In the genomic region with DNA sequence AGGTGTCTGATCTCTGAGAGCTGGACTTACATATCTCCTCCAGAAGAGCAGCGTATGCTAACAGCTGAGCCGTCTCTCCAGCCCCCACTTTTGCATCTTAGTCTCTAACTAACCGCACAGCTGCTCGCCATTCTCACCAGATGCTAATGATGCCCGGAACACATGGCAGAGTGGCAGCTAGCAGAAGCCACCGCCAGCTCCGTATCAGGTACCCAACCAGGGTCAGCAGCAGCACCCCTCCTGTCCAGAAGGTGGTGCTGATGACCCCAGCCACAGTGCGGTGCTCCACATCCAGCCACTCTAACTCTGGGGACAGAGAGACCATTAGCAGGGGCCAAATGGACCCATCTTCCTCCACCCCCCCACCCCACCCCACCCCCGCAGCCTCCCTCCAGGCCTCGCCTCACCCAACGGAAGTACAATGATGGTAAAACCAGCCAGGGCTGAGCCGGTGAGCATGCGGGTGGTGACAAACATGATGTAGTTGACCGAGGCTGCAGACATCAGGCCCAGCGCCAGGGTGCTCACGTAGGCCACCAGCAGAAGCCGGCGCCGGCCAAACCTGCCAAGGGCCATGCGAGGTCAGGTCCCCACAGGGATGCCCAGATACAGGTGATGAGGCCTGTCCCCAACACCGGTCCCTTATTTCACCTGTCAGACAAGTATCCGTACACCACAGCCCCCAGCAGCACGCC, we compare ENCODE assay signal across 8 mouse cellular contexts. TPM values are rescaled to one million over a fixed set of nuclear protein-coding genes. Genes with fewer than 3 reads are reported as not detected.
DNase-seq lines count a peak whose midpoint lies in the region; ATAC-seq and TF ChIP-seq lines count a peak whose summit lies in the region.

No protein-coding gene starts in this region.

- H3K4me3 ChIP-seq in heart, embryonic 13.5 days, result no peak overlapping the region
- peak overlapping the region; percentile 65 for H3K4me3 ChIP-seq in E14TG2a.4 (replicated peaks; ENCODE audit: low read length)
- no peak overlapping the region for H3K4me3 ChIP-seq in hindbrain, embryonic 11.5 days (ENCODE audit: low read depth, low read length)
- no peak overlapping the region for H3K4me3 ChIP-seq in limb, embryonic 13.5 days
- H3K4me3 ChIP-seq in stomach, postnatal 0 days (ENCODE audit: low read depth, low read length), result no peak overlapping the region

- 20% methylated on average over 23 of the region's 23 CpGs for WGBS in heart, embryonic 13.5 days
- WGBS in hindbrain, embryonic 11.5 days, result 24% methylated on average over 23 of the region's 23 CpGs
- 19% methylated on average over 23 of the region's 23 CpGs for WGBS in limb, embryonic 13.5 days
- WGBS in stomach, postnatal 0 days, result 30% methylated on average over 23 of the region's 23 CpGs

- H3K4me1 ChIP-seq in heart, embryonic 13.5 days, result peaks cover 14% of the 10 kb centered on the region
- peaks cover 71% of the 10 kb centered on the region for H3K4me1 ChIP-seq in E14TG2a.4 (replicated peaks; ENCODE audit: low read depth, low read length)
- no peaks in the 10 kb centered on the region for H3K4me1 ChIP-seq in hindbrain, embryonic 11.5 days (replicated peaks; ENCODE audit: control insufficient read depth, insufficient read depth, low read length)
- peaks cover 9% of the 10 kb centered on the region; the same call in 1 of the 2 replicates for H3K4me1 ChIP-seq in limb, embryonic 13.5 days
- H3K4me1 ChIP-seq in stomach, postnatal 0 days (replicated peaks; ENCODE audit: control insufficient read depth, insufficient read depth), result peaks cover 3% of the 10 kb centered on the region; the same call in 1 of the 2 replicates

- TF ChIP-seq CTCF in E14TG2a.4 (conservative IDR thresholded peaks at IDR 0.05; ENCODE audit: low read length), result peak; percentile 34; the same call in 1 of the 2 replicates
- TF ChIP-seq CTCF in stomach, postnatal 0 days (IDR thresholded peaks at IDR 0.05; ENCODE audit: low read depth), result peak; percentile 77

- no peak overlapping the region for H3K9ac ChIP-seq in heart, embryonic 13.5 days
- no peak overlapping the region; the same call in 1 of the 2 replicates for H3K9ac ChIP-seq in hindbrain, embryonic 11.5 days (ENCODE audit: low read depth, low read length)
- no peak overlapping the region for H3K9ac ChIP-seq in limb, embryonic 13.5 days
- H3K9ac ChIP-seq in stomach, postnatal 0 days (ENCODE audit: low read length), result no peak overlapping the region

- peak overlapping the region; percentile 34; the same call in 1 of the 2 replicates for H3K4me2 ChIP-seq in heart, embryonic 13.5 days
- H3K4me2 ChIP-seq in hindbrain, embryonic 11.5 days (replicated peaks; ENCODE audit: low read depth, low read length), result no peak overlapping the region; the same call in 1 of the 2 replicates
- H3K4me2 ChIP-seq in limb, embryonic 13.5 days (replicated peaks), result peak overlapping the region; percentile 32
- H3K4me2 ChIP-seq in stomach, postnatal 0 days (replicated peaks; ENCODE audit: low read depth), result no peak overlapping the region

- TF ChIP-seq EP300 in stomach, postnatal 0 days (optimal IDR thresholded peaks at IDR 0.05), result no peak

- no peak for DNase-seq in heart, adult 18-20 months
- DNase-seq in embryo, embryonic 10.5 days (ENCODE audit: low spot score), result peak; percentile 74
- DNase-seq in hindbrain, embryonic 11.5 days (ENCODE audit: low spot score), result peak; percentile 61
- peak; percentile 63 for DNase-seq in stomach, postnatal 0 days (ENCODE audit: low spot score)
- DNase-seq in layer of hippocampus, adult 18-20 months (ENCODE audit: low spot score in 2 of 2), result no peak

- no peaks in the 10 kb centered on the region for H3K36me3 ChIP-seq in heart, embryonic 13.5 days
- H3K36me3 ChIP-seq in E14TG2a.4 (ENCODE audit: insufficient read depth, low read length), result no peaks in the 10 kb centered on the region
- no peaks in the 10 kb centered on the region for H3K36me3 ChIP-seq in hindbrain, embryonic 11.5 days (ENCODE audit: control insufficient read depth, insufficient read depth, low read length)
- no peaks in the 10 kb centered on the region for H3K36me3 ChIP-seq in limb, embryonic 13.5 days
- no peaks in the 10 kb centered on the region for H3K36me3 ChIP-seq in stomach, postnatal 0 days (ENCODE audit: control insufficient read depth, insufficient read depth, low read length)

- H3K27ac ChIP-seq in heart, embryonic 13.5 days (replicated peaks), result no peak overlapping the region
- no peak overlapping the region for H3K27ac ChIP-seq in hindbrain, embryonic 11.5 days (ENCODE audit: low read depth, low read length)
- no peak overlapping the region for H3K27ac ChIP-seq in limb, embryonic 13.5 days
- no peak overlapping the region for H3K27ac ChIP-seq in stomach, postnatal 0 days (replicated peaks)

- H3K27me3 ChIP-seq in heart, embryonic 13.5 days (replicated peaks), result peaks cover 53% of the 10 kb centered on the region
- peaks cover 37% of the 10 kb centered on the region for H3K27me3 ChIP-seq in E14TG2a.4 (ENCODE audit: insufficient read depth, low read length)
- 0 out of 2 replicates have a peak, but pooled peaks cover 2% of the 10 kb centered on the region for H3K27me3 ChIP-seq in hindbrain, embryonic 11.5 days (ENCODE audit: control insufficient read depth, insufficient read depth, low read length)
- H3K27me3 ChIP-seq in limb, embryonic 13.5 days, result peaks cover 49% of the 10 kb centered on the region
- no peaks in the 10 kb centered on the region for H3K27me3 ChIP-seq in stomach, postnatal 0 days (ENCODE audit: control insufficient read depth, insufficient read depth, low read length)

- H3K9me3 ChIP-seq in heart, embryonic 13.5 days, result no peaks in the 10 kb centered on the region
- H3K9me3 ChIP-seq in E14TG2a.4 (ENCODE audit: low read length), result no peaks in the 10 kb centered on the region
- H3K9me3 ChIP-seq in hindbrain, embryonic 11.5 days (ENCODE audit: control insufficient read depth, low read length), result no peaks in the 10 kb centered on the region
- H3K9me3 ChIP-seq in limb, embryonic 13.5 days, result no peaks in the 10 kb centered on the region
- no peaks in the 10 kb centered on the region for H3K9me3 ChIP-seq in stomach, postnatal 0 days (ENCODE audit: control insufficient read depth, low read length)

- ATAC-seq in heart, embryonic 13.5 days (ENCODE audit: extremely low read depth, insufficient number of reproducible peaks, low FRiP score, low TSS enrichment), result no peak
- ATAC-seq in hindbrain, embryonic 11.5 days (ENCODE audit: low FRiP score), result peak; percentile 74
- no peak; the same call in 1 of the 2 replicates for ATAC-seq in limb, embryonic 13.5 days (ENCODE audit: low FRiP score, low read depth)
- peak; percentile 57 for ATAC-seq in stomach, postnatal 0 days (ENCODE audit: low FRiP score, low TSS enrichment)

RNA-seq across cellular contexts. Expression of a gene that starts 1.4 kb away (rescaled TPM):
- not detected in 2 replicates for polyA plus RNA-seq in heart, embryonic 13.5 days (2015; fragmentation: Nextera tagmentation; extraction: Ambion mirVana)
- total RNA-seq in heart, adult 18-20 months (2021), result not detected
- polyA plus RNA-seq in hindbrain, embryonic 11.5 days (2014; fragmentation: Nextera tagmentation; extraction: Ambion mirVana), result not detected in 2 replicates
- 0.09 TPM in 1 of 2 replicates, not detected in the other for polyA plus RNA-seq in limb, embryonic 13.5 days (2015; fragmentation: Nextera tagmentation; extraction: Ambion mirVana)
- polyA plus RNA-seq in stomach, postnatal 0 days (2015; fragmentation: Nextera tagmentation; extraction: Ambion mirVana), result not detected in 2 replicates
- total RNA-seq in layer of hippocampus, adult 18-20 months (2021), result under 1 TPM in 1 of 2 experiments, not detected in 1; 0.43 TPM

RNA-seq across cellular contexts. Expression of a gene that starts 8.1 kb away (rescaled TPM):
- polyA plus RNA-seq in heart, embryonic 13.5 days (2015; fragmentation: Nextera tagmentation; extraction: Ambion mirVana), result 1.2 TPM in 2 replicates
- total RNA-seq in heart, adult 18-20 months (2021), result 1 to 10 TPM in 1 of 2 experiments, under 1 TPM in 1; 0.82 to 1.2 TPM
- polyA plus RNA-seq in hindbrain, embryonic 11.5 days (2014; fragmentation: Nextera tagmentation; extraction: Ambion mirVana), result 0.74 and 0.86 TPM in 2 replicates
- 0.97 and 1.6 TPM in 2 replicates for polyA plus RNA-seq in limb, embryonic 13.5 days (2015; fragmentation: Nextera tagmentation; extraction: Ambion mirVana)
- polyA plus RNA-seq in stomach, postnatal 0 days (2015; fragmentation: Nextera tagmentation; extraction: Ambion mirVana), result 0.23 and 0.24 TPM in 2 replicates
- 1 to 10 TPM; 4.7 to 4.8 TPM for total RNA-seq in layer of hippocampus, adult 18-20 months (2021)

RNA-seq across cellular contexts. Expression of a gene that starts 50.7 kb away (rescaled TPM):
- polyA plus RNA-seq in heart, embryonic 13.5 days (2015; fragmentation: Nextera tagmentation; extraction: Ambion mirVana), result 0.10 and 0.12 TPM in 2 replicates
- under 1 TPM; 0.20 to 0.28 TPM for total RNA-seq in heart, adult 18-20 months (2021)
- 2.3 and 2.4 TPM in 2 replicates for polyA plus RNA-seq in hindbrain, embryonic 11.5 days (2014; fragmentation: Nextera tagmentation; extraction: Ambion mirVana)
- 0.15 and 0.18 TPM in 2 replicates for polyA plus RNA-seq in limb, embryonic 13.5 days (2015; fragmentation: Nextera tagmentation; extraction: Ambion mirVana)
- polyA plus RNA-seq in stomach, postnatal 0 days (2015; fragmentation: Nextera tagmentation; extraction: Ambion mirVana), result 0.13 and 0.15 TPM in 2 replicates
- 100 to 1,000 TPM; 117 to 120 TPM for total RNA-seq in layer of hippocampus, adult 18-20 months (2021)

RNA-seq across cellular contexts. Expression of a gene that starts 53.3 kb away (rescaled TPM):
- 5.1 and 5.2 TPM in 2 replicates for polyA plus RNA-seq in heart, embryonic 13.5 days (2015; fragmentation: Nextera tagmentation; extraction: Ambion mirVana)
- total RNA-seq in heart, adult 18-20 months (2021), result 10 to 100 TPM; 17.1 to 21.7 TPM
- 16.5 and 20.7 TPM in 2 replicates for polyA plus RNA-seq in hindbrain, embryonic 11.5 days (2014; fragmentation: Nextera tagmentation; extraction: Ambion mirVana)
- 14.2 and 15.4 TPM in 2 replicates for polyA plus RNA-seq in limb, embryonic 13.5 days (2015; fragmentation: Nextera tagmentation; extraction: Ambion mirVana)
- 2.9 and 3.5 TPM in 2 replicates for polyA plus RNA-seq in stomach, postnatal 0 days (2015; fragmentation: Nextera tagmentation; extraction: Ambion mirVana)
- 10 to 100 TPM; 46.3 to 53.0 TPM for total RNA-seq in layer of hippocampus, adult 18-20 months (2021)

RNA-seq across cellular contexts. Expression of a gene that starts 59.7 kb away (rescaled TPM):
- 24.7 and 32.5 TPM in 2 replicates for polyA plus RNA-seq in heart, embryonic 13.5 days (2015; fragmentation: Nextera tagmentation; extraction: Ambion mirVana)
- 1 to 10 TPM; 1.2 to 1.5 TPM for total RNA-seq in heart, adult 18-20 months (2021)
- 59.7 and 64.7 TPM in 2 replicates for polyA plus RNA-seq in hindbrain, embryonic 11.5 days (2014; fragmentation: Nextera tagmentation; extraction: Ambion mirVana)
- polyA plus RNA-seq in limb, embryonic 13.5 days (2015; fragmentation: Nextera tagmentation; extraction: Ambion mirVana), result 40.4 and 41.7 TPM in 2 replicates
- 23.8 and 24.7 TPM in 2 replicates for polyA plus RNA-seq in stomach, postnatal 0 days (2015; fragmentation: Nextera tagmentation; extraction: Ambion mirVana)
- total RNA-seq in layer of hippocampus, adult 18-20 months (2021), result 1 to 10 TPM; 5.1 to 5.9 TPM

Comparison
In these comparisons a context has a peak if more than half of its experiments do, and no peak if none do; other contexts are left out.
1. ATAC-seq: peak in hindbrain, embryonic 11.5 days (single experiment) and stomach, postnatal 0 days (single experiment); none in heart, embryonic 13.5 days (single experiment) and limb, embryonic 13.5 days (single experiment).
2. H3K4me2 ChIP-seq: peak in heart, embryonic 13.5 days (single experiment) and limb, embryonic 13.5 days (single experiment); none in hindbrain, embryonic 11.5 days (single experiment) and stomach, postnatal 0 days (single experiment).
3. DNase-seq: peak in embryo, embryonic 10.5 days (single experiment), hindbrain, embryonic 11.5 days (single experiment) and stomach, postnatal 0 days (single experiment); none in heart, adult 18-20 months (0 of 2) and layer of hippocampus, adult 18-20 months (0 of 2).